Mouse (Mus musculus): ENCODE data around the gene Hdlbp. TPM values are rescaled to one million over a fixed set of nuclear protein-coding genes. Genes with fewer than 3 reads are reported as not detected.
A peak's percentile ranks its signal among the peaks of the same experiment; 100 is the strongest.

Hdlbp gene
- polyA plus RNA-seq, 1 experiment from 2014 or later = 135 TPM

DNA sequence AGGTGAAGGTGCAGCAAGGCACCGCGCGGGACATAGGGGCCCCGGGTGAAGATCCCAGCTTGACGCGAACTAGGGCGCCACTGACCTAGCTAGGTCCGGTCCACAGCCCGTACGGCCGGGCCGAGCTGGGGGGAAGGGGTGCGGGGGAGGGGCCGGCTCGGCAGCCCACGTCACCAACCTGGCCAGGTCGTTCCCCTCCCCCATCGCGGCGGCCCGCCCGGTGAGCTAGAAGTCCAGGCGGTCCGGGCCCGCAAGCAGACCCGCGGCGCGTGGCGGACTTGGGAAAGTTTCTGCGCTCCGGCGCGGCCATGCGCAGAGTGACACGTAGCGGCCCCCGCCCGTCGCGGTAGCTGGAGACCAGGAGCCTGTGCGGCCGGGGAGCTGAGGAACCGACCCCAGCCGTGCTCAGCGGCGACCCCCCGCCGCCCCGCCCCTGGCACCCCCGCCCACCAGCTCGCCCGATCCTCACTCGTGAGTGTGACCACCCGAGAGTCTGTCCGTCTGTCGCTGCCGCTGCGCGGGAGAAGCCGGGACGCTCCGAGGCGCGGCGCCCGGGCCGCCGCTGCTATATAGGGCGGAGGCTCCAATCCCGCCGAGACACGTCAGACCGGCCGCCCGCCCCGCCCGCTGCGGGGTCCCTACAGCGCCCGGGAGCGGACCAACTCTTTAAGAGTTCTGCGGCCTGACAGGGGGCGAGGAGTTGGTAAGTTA lies 33.3 kb downstream of the Hdlbp start:
- H3K4me1 ChIP-seq (replicated peaks) = peaks cover 22% of the 10 kb centered on the region
- peak overlapping the region; percentile 91 for H3K4me3 ChIP-seq (replicated peaks)
- H3K36me3 ChIP-seq = peaks cover 23% of the 10 kb centered on the region
- no peaks in the 10 kb centered on the region for H3K27me3 ChIP-seq
- peak; percentile 90 for ATAC-seq (ENCODE audit: insufficient number of reproducible peaks, insufficient read depth, low FRiP score, low TSS enrichment, low read depth)
- H3K4me2 ChIP-seq = peak overlapping the region; percentile 66
- WGBS = under 1% methylated on average over 83 of the region's 84 CpGs
- H3K9me3 ChIP-seq = no peaks in the 10 kb centered on the region
- H3K9ac ChIP-seq (replicated peaks) = peak overlapping the region; percentile 90
- peak overlapping the region; percentile 96 for H3K27ac ChIP-seq

DNA sequence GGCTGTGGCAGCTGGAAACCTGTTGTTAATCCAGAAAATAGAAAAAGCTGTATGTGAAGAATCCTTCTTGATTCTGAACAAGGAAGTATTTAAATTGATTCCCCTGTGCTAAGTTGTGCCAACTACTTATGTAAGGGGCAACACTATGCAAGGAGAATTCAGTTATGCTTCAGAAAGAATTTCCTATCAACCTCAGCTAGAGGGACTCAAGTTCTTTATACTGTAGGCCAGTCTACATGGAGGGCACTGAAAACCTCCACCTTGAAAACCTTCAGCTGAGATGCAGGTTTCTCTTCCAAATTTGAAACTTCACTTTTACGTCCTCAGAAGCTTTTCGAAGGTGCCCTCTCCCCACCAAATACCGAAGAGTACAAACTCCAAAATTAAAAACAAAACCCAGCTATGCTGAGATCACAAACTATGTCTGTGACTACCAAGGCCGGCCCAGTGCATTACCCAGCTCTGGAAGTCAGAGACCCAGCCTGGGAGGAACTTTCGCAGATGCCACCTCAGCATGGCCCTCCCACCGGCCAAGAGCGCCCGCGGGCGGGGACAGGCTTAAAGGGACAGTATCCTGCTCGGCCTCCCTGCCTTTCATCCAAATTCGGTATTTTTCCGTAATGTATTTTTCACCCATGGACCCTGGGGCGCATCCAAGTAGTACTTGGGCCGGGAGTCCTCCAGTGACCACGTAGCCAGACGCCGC lies 34.1 kb downstream of the Hdlbp start:
- 5% methylated on average over 18 of the region's 18 CpGs for whole genome bisulfite sequencing
- ATAC-seq (ENCODE audit: insufficient number of reproducible peaks, insufficient read depth, low FRiP score, low TSS enrichment, low read depth) = peak; percentile 72; the same call in 1 of the 2 replicates
- peak overlapping the region; percentile 91 for H3K4me3 ChIP-seq (replicated peaks)

DNA sequence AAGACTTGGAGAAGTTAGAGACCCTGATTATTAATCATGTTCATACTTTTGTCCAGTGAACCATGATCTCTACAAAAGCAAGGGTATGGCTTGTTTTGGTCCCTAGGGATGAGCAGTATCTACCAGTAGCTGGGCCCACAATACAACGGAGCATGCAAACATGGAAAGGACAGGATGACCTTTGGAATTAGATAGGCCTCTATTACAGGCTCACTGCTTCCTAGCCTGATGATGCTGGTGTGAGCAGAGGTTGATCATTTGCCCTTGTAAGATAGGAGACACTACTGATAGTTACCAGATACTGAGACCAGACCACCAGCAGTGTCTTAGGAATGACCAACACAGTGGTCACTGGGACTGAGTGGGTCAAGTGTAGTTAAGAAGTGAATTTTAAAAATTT lies 39.3 kb downstream of the Hdlbp start:
- Histone ChIP-seq H3K27ac (no peak overlapping the region), H3K27me3 (no peaks in the 10 kb centered on the region), H3K4me2 (no peak overlapping the region), H3K36me3 (peaks cover 76% of the 10 kb centered on the region), H3K9ac (replicated peaks) (no peak overlapping the region), H3K9me3 (no peaks in the 10 kb centered on the region), H3K4me1 (replicated peaks) (peaks cover 13% of the 10 kb centered on the region), H3K4me3 (replicated peaks) (no peak overlapping the region)
- no peak for ATAC-seq (ENCODE audit: insufficient number of reproducible peaks, insufficient read depth, low FRiP score, low TSS enrichment, low read depth)
- 93% methylated on average over 1 of the region's 1 CpGs for WGBS

More for the DNA sequence above, 34.1 kb downstream of the Hdlbp start:
- Histone ChIP-seq H3K9ac (replicated peaks) (peak overlapping the region; percentile 90), H3K36me3 (peaks cover 30% of the 10 kb centered on the region), H3K27ac (peak overlapping the region; percentile 96), H3K9me3 (no peaks in the 10 kb centered on the region), H3K27me3 (no peaks in the 10 kb centered on the region), H3K4me2 (peak overlapping the region; percentile 66), H3K4me1 (replicated peaks) (peaks cover 22% of the 10 kb centered on the region)

DNA sequence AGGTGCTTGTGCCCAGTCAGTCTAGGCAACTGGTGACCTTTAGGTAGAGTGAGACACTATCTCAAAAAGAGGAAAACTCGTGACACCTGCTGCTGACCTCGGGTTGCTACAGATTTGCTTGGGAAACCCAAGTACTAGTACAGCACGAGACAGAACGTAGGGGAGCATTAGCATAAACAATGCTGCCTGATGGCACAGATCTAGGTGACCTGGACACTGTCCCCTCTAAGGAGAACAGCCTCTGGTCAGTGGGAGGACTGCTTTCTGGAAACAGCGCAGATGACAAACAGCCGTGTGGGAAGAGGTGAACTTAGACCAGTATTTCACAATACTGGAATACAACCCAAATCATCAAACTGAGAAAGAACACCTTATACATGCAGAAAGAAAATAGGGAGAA lies 46.5 kb downstream of the Hdlbp start:
- Histone ChIP-seq H3K27ac (no peak overlapping the region), H3K9me3 (no peaks in the 10 kb centered on the region), H3K9ac (replicated peaks) (no peak overlapping the region; the same call in 1 of the 2 replicates), H3K36me3 (peaks cover 90% of the 10 kb centered on the region), H3K4me1 (replicated peaks) (no peaks in the 10 kb centered on the region), H3K4me2 (no peak overlapping the region), H3K4me3 (replicated peaks) (no peak overlapping the region), H3K27me3 (no peaks in the 10 kb centered on the region)
- 88% methylated on average over 6 of the region's 6 CpGs for WGBS
- ATAC-seq (ENCODE audit: insufficient number of reproducible peaks, insufficient read depth, low FRiP score, low TSS enrichment, low read depth) = no peak

DNA sequence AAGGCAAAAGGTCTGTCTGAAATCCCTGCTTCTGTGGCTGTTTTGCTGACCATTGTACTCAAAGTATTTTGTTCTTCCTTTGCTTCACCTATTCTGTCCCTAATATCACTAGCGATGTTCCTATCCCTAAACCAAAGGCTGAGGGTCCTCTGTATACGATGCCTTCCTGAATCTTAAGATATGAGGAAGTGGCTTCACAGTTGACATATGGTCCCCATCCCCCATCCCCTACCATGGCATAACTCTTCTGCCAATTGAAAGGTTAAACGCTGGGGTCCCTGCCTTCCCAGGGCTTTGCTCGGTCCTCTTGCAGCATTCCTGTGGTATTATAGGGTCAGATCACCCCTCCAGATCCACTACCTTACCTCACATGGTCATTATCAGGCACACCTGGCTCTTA lies 75.2 kb downstream of the Hdlbp start:
- Histone ChIP-seq H3K4me1 (replicated peaks) (peaks cover 11% of the 10 kb centered on the region), H3K36me3 (peaks cover 36% of the 10 kb centered on the region), H3K9ac (replicated peaks) (no peak overlapping the region), H3K27ac (no peak overlapping the region), H3K27me3 (peaks cover 4% of the 10 kb centered on the region; the same call in 1 of the 2 replicates), H3K4me3 (replicated peaks) (no peak overlapping the region), H3K4me2 (no peak overlapping the region), H3K9me3 (no peaks in the 10 kb centered on the region)
- no peak for ATAC-seq (ENCODE audit: insufficient number of reproducible peaks, insufficient read depth, low FRiP score, low TSS enrichment, low read depth)
- 84% methylated on average over 4 of the region's 4 CpGs for WGBS

DNA sequence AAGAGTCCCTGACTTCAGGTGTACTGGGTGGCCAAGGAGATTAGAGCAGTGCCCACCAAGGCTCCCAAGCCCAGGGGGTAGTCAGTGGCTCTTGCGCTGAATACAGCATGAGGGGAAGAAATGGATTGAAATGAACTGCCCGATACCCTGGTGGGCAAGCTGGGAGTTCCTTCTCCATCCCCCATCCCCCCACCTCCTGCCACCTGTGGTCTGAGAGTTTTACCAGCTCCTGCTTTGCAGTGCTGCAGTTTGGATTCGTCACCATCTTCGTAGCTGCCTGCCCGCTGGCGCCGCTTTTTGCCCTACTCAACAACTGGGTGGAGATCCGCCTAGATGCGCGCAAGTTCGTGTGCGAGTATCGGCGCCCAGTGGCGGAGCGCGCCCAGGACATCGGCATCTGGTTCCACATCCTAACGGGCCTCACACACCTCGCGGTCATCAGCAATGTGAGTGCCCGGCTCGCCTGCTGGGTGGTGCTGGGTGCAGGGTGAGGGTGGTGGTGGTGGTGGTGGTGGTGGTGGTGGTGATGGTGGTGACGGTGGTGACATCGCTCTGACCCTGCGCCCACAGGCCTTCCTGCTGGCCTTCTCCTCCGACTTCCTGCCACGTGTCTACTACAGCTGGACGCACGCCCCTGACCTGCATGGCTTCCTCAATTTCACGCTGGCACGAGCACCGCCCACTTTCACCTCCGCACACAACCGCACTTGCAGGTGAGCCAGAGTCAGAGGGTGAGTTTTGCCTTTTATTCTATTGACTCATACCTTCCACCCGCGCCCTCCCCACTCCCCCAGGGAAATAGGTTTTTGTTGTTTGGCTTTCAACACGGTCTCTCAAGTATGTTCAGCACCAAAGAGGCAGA lies 77.2 kb downstream of the Hdlbp start:
- Histone ChIP-seq H3K27ac (no peak overlapping the region), H3K4me1 (replicated peaks) (peaks cover 11% of the 10 kb centered on the region), H3K27me3 (peaks cover 4% of the 10 kb centered on the region; the same call in 1 of the 2 replicates), H3K36me3 (peaks cover 16% of the 10 kb centered on the region), H3K9ac (replicated peaks) (peak overlapping the region; percentile 51; the same call in 1 of the 2 replicates), H3K9me3 (no peaks in the 10 kb centered on the region), H3K4me3 (replicated peaks) (peak overlapping the region; percentile 38), H3K4me2 (peak overlapping the region; percentile 68)
- 18% methylated on average over 38 of the region's 38 CpGs for WGBS
- ATAC-seq (ENCODE audit: insufficient number of reproducible peaks, insufficient read depth, low FRiP score, low TSS enrichment, low read depth) = peak; percentile 22; the same call in 1 of the 2 replicates

DNA sequence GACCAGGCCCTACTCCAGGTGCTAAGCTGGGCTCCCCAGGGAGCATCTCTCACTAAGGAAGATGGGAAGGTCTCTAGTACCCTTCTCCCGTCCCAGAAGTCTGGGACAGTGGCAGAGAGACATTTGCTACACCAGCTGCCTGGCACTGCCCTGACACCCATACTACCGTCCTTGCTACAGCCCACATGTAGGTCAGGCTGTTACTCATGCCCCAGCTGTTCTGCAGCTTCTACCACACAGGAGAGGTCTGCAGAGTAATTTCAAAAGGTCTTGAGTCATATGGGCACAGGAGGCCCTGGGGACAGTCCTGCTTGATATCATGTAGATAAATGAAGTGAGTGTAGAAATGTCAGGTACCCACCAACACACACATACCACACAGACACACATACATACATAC lies 89.7 kb downstream of the Hdlbp start:
- Histone ChIP-seq H3K9me3 (no peaks in the 10 kb centered on the region), H3K9ac (replicated peaks) (no peak overlapping the region), H3K36me3 (no peaks in the 10 kb centered on the region), H3K4me1 (replicated peaks) (no peaks in the 10 kb centered on the region), H3K27me3 (no peaks in the 10 kb centered on the region), H3K4me3 (replicated peaks) (no peak overlapping the region), H3K4me2 (no peak overlapping the region), H3K27ac (no peak overlapping the region)
- WGBS = 64% methylated on average over 2 of the region's 2 CpGs
- ATAC-seq (ENCODE audit: insufficient number of reproducible peaks, insufficient read depth, low FRiP score, low TSS enrichment, low read depth) = no peak

DNA sequence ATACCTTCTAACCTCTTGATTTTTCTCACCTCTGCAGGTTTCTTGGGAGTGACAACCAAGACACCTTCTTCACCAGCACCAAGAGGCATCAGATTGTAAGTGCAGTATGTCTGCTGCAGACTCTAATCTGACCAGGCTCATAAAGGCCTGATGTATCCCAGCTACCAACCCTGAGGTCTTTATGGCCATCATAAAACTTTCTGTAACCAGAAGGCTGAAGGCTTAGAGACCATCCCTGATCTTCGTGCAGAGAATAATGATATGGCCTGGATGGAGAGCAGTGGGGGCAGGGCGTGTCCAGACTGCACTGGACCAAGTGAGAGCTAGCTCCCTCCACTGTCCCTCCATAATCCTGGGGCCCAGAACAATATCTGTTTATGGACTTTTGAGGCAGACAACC lies 91.4 kb downstream of the Hdlbp start:
- no peak overlapping the region for H3K4me2 ChIP-seq
- no peak for ATAC-seq (ENCODE audit: insufficient number of reproducible peaks, insufficient read depth, low FRiP score, low TSS enrichment, low read depth)
- no peak overlapping the region for H3K27ac ChIP-seq
- WGBS = 53% methylated on average over 2 of the region's 2 CpGs
- H3K9me3 ChIP-seq = no peaks in the 10 kb centered on the region
- no peaks in the 10 kb centered on the region for H3K4me1 ChIP-seq (replicated peaks)
- no peak overlapping the region for H3K4me3 ChIP-seq (replicated peaks)
- H3K36me3 ChIP-seq = no peaks in the 10 kb centered on the region
- H3K27me3 ChIP-seq = no peaks in the 10 kb centered on the region
- H3K9ac ChIP-seq (replicated peaks) = no peak overlapping the region

DNA sequence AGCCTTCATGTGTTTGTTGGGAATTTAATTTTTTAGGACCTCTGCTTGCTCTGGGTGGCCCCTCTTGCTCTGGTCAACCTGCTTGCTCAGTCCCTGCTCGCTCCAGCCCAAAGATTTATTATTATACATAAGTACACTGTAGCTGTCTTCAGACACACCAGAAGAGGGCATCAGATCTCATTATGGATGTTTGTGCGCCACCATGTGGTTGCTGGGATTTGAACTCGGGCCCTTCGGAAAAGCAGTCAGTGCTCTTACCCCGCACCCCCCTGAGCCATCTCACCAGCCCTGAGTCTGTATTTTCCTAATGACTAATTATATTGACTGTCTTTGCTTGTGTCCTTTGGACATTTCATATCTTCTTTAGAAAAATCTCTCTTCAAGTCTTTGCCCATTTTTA lies 99.5 kb downstream of the Hdlbp start:
- Histone ChIP-seq H3K9ac (replicated peaks) (no peak overlapping the region), H3K27me3 (no peaks in the 10 kb centered on the region), H3K27ac (no peak overlapping the region), H3K36me3 (no peaks in the 10 kb centered on the region), H3K9me3 (no peaks in the 10 kb centered on the region), H3K4me2 (no peak overlapping the region), H3K4me3 (replicated peaks) (no peak overlapping the region), H3K4me1 (replicated peaks) (no peaks in the 10 kb centered on the region)
- 77% methylated on average over 5 of the region's 5 CpGs for WGBS
- ATAC-seq (ENCODE audit: insufficient number of reproducible peaks, insufficient read depth, low FRiP score, low TSS enrichment, low read depth) = no peak

DNA sequence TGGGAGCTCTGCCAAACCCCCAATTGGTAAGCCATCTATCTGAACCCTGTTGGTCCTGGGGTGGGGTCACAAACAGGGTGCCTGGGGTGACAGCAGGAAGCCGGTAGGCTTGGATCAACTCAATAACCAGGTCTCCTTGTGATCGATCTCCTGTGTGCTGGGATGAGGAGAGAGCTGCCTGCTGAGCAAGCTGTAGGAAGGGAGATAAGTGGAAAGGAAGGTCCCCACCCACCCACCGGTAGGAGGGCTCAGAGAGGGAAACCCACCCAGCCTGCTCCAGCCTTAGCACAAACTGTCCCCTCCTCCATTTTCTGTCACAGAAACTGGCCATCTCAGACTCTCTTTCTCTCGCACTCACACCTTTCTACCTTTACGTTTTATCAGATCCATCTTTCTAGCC lies 101.3 kb downstream of the Hdlbp start:
- ATAC-seq (ENCODE audit: insufficient number of reproducible peaks, insufficient read depth, low FRiP score, low TSS enrichment, low read depth) = no peak
- Histone ChIP-seq H3K27me3 (no peaks in the 10 kb centered on the region), H3K9ac (replicated peaks) (no peak overlapping the region), H3K36me3 (no peaks in the 10 kb centered on the region), H3K4me3 (replicated peaks) (no peak overlapping the region), H3K4me2 (no peak overlapping the region), H3K4me1 (replicated peaks) (no peaks in the 10 kb centered on the region), H3K9me3 (no peaks in the 10 kb centered on the region), H3K27ac (no peak overlapping the region)
- 72% methylated on average over 5 of the region's 5 CpGs for WGBS

DNA sequence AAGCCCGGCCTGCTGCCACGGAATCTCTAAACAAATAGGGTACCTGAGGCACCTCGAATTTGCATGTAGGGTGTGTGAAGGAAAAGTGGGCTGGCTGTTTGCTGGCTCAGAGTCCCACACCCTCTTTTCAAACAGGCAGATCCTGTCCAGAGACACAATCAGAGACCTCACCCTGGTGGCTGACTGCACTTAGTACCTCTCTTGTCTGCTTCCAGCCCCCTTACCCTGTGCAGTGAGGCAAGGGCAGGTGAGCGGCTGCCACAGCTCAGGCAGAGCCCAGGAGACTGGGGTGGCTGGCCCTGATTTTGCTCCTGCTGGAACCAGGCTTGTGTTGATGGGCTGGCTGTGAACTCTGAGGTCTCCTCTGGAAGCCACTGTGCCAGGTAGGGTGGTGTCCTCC lies 105.0 kb downstream of the Hdlbp start, which contains the start of gene Ano7:
TSS of gene Ano7 (plus strand) at position 266 of the 400 bp plus-strand sequence.
- ATAC-seq (ENCODE audit: insufficient number of reproducible peaks, insufficient read depth, low FRiP score, low TSS enrichment, low read depth) = no peak
- Histone ChIP-seq H3K4me1 (replicated peaks) (0 out of 2 replicates have a peak, but pooled peaks cover 5% of the 10 kb centered on the region), H3K9me3 (no peaks in the 10 kb centered on the region), H3K9ac (replicated peaks) (no peak within 1 kb of the TSS), H3K4me2 (no peak within 1 kb of the TSS), H3K27ac (0 out of 2 replicates have a peak within 1 kb of the TSS, but pooled peaks have one; percentile 5), H3K27me3 (no peaks in the 10 kb centered on the region), H3K4me3 (replicated peaks) (no peak within 1 kb of the TSS), H3K36me3 (no peaks in the 10 kb centered on the region)
- 65% methylated on average over 4 of the region's 4 CpGs for WGBS

All from limb, embryonic 12.5 days (tissue).